Mouse (Mus musculus): ENCODE measurements around the gene Dnajb4. TPM values are rescaled to one million over a fixed set of nuclear protein-coding genes. Genes with fewer than 3 reads are reported as not detected.

The Dnajb4 gene
- total RNA-seq (2014; fragmentation: Nextera tagmentation), result 17.9 and 19.5 TPM in 2 replicates
- 46.1 and 46.7 TPM in 2 replicates for total RNA-seq (2017)

- peak; percentile 77 for ATAC-seq (replicated peaks; ENCODE audit: poor library complexity, severe bottlenecking)
Measured at GRCm38 (mm10) chr3:152209967-152210634, at the start of gene Dnajb4, which contains the start of gene Fubp1. Gene Dnajb4, minus strand, starts transcription at chr3:152210302. Gene Fubp1, plus strand, starts transcription at chr3:152210422.

GRCm38 (mm10) chr3:152259409-152259808 is 49.3 kb upstream of the Dnajb4 start:
- peak; percentile 80 for ATAC-seq (replicated peaks; ENCODE audit: poor library complexity, severe bottlenecking)

- no peak for ATAC-seq (replicated peaks; ENCODE audit: poor library complexity, severe bottlenecking)
Measured at GRCm38 (mm10) chr3:152257528-152257927, 47.4 kb upstream of the Dnajb4 start.

GRCm38 (mm10) chr3:152250487-152250886 is 40.4 kb upstream of the Dnajb4 start:
- ATAC-seq (replicated peaks; ENCODE audit: poor library complexity, severe bottlenecking), result no peak

DNA sequence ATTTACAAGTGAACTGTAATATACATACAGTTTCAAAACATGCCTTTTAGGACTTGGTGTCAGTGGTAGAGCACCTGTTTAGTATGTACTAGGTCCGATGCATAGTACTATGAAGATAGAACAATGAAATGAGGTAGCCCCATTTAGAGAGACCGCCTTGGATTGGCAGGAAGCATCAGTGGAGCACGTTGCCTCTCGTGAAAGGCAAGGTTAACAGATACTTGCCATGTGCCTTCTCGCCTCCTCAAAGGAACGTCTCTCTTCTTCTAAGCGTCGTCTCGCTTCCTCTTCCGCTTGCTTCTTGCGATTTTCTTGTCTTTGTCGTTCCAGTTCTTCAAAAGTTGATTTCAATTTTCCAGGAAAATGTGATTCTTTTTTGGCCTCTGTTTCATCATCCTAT is 37.6 kb upstream of the Dnajb4 start:
- ATAC-seq (replicated peaks; ENCODE audit: poor library complexity, severe bottlenecking), result no peak

DNA sequence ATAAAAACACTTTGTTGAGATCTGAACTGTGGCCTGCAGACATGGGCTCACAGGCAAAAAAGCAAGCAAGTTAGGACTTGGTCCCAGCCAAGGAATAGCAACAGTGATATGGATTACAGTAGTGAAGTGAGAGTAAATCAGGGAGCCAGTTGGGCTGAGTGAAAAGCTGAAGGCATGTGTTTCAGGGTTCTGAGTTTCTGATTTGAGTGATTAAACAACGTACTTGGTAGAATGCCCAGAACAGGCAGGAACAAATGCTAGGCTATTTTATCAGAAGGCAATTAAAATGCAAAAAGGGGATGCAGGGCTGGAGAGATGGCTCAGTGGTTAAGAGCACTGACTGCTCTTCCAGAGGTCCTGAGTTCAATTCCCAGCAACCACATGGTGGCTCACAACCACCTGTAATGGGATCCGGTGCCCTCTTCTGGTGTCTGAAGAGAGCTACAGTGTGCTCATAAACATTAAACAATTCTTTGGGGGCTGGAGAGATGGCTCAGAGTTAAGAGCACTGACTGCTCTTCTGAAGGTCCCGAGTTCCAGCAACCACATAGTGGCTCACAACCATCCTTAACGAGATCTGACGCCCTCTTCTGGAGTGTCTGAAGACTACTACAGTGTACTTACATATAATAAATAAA is 35.3 kb upstream of the Dnajb4 start:
- no peak for ATAC-seq (replicated peaks; ENCODE audit: poor library complexity, severe bottlenecking)

DNA sequence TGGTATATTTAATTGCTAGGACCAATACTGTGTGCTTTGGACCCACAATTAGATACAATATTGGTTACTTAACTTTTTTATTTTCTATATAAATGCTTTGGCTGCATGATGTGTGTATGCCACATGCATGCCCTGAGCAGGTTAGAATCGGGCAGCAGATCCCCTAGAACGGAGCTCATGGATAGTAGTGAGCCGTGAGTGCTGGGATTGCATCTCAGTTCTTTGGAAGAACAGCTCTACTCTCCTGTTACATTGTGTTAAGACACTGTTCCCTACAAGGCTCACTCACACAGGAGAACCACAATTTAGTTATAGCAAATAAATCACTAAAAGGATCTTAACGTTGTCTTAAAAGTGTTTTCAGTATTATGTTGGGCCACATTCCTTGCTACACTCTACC is 33.2 kb upstream of the Dnajb4 start:
- ATAC-seq (replicated peaks; ENCODE audit: poor library complexity, severe bottlenecking), result no peak

DNA sequence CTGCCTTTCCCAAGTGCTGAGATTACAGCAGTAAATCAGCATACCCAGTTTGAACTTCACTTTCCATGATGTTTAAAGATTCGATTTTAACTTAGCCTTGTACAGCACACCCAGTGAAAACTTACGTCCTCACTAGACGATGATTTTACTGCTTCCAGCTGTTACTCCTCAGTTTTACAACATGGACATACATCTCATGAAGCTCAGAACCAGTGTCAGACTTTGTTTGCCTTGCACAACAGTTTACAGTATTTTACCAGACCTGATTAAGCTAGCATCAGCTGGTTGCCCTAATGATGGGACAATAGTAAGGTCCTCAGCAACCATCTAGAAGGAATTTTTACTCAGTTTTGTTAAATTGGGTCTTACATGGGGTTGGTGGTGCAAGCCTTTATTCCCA is 31.0 kb upstream of the Dnajb4 start:
- ATAC-seq (replicated peaks; ENCODE audit: poor library complexity, severe bottlenecking), result no peak

DNA sequence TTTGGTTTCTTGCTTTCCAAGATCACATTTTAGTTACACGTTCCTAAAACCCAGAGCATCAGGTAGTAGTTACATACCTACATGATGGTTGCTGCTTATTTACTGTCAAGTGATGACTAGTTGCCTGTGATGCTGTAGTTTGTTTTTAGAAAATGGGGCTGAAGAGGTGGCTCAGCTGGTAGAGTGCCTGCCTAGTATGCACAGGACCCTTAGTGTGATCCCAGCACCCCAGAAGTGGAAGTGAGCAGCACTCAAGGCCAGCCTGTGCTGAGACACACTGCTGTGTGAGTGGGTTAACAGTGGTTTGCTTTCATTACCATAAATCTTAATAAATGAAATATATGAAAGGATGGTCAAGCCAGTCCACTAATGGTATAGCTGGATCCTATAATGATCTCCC is 29.5 kb upstream of the Dnajb4 start:
- no peak for ATAC-seq (replicated peaks; ENCODE audit: poor library complexity, severe bottlenecking)

DNA sequence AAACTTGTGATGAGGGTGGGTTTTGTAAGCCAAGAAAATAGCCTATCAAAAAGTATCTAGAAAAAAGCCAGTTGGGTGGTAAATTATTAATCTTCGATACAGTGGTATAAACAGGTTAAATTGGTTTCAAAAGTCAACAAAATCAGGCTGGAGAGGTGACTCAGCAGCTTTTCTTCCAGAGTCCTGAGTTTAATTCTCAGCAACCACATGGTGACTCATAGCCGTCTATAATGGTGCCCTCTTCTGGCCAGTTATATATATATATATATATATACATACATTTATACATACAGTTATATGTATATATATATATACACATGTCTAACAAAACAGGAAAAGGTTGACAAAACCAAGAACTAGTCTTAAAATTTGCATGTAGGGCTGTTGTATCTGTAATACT is 28.7 kb upstream of the Dnajb4 start:
- peak; percentile 54 for ATAC-seq (replicated peaks; ENCODE audit: poor library complexity, severe bottlenecking)

- no peak for ATAC-seq (replicated peaks; ENCODE audit: poor library complexity, severe bottlenecking)
Measured at GRCm38 (mm10) chr3:152235805-152236204, 25.7 kb upstream of the Dnajb4 start.

- ATAC-seq (replicated peaks; ENCODE audit: poor library complexity, severe bottlenecking), result no peak
Measured at GRCm38 (mm10) chr3:152235238-152235637, 25.1 kb upstream of the Dnajb4 start.

DNA sequence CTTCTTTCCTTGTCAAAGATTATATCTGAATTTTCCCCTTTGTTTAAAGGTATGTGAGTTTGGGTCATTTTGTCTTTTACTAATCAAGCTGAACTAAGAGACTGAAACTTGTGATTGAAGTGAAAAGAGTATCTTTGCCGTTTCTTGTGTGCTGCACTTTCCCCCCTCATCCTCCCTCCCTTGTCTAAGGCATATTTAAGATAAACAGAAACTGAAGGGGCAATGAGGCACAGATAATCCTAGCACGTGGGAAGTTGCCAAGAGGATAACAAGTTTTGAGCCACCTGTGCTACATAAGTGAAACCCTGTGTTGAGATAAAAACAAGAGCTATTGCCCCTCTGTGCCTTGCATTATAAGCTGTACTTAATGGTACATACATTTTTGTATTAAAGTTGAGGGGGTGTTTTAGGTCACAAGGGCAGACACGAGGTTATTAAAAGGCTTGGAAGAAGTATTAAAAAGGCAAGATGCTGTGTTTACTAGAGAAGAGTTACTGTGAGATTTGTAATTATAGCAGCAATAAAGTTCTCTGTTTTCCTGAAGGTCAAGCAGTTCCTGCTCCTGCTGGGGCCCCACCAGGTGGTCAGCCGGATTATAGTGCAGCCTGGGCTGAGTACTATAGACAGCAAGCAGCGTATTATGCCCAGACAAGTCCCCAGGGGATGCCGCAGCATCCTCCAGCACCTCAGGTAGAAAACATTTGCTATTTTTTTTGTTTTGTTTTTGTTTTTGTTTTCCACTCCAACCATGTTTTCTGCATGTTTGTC is 21.4 kb upstream of the Dnajb4 start:
- ATAC-seq (replicated peaks; ENCODE audit: poor library complexity, severe bottlenecking), result no peak

GRCm38 (mm10) chr3:152229271-152229670 is 19.2 kb upstream of the Dnajb4 start:
- no peak for ATAC-seq (replicated peaks; ENCODE audit: poor library complexity, severe bottlenecking)

DNA sequence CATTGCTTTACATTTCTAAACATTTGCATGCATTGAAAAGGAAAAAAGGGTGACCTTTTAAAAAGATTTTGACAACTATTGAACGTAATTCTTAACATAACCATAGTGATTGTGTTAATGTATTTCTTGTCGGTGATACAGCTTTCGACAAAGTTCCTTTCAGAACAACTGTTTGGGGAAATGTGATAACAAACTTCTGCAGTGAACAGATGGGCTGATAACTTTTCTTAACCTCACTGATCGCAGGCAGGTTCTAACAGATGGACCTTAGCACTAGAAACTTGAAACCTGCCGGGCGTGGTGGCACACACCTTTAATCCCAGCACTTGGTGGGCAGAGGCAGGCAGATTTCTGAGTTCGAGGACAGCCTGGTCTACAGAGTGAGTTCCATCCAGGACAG is 18.7 kb upstream of the Dnajb4 start:
- no peak for ATAC-seq (replicated peaks; ENCODE audit: poor library complexity, severe bottlenecking)

GRCm38 (mm10) chr3:152225906-152226305 is 15.8 kb upstream of the Dnajb4 start:
- ATAC-seq (replicated peaks; ENCODE audit: poor library complexity, severe bottlenecking), result no peak

GRCm38 (mm10) chr3:152224918-152225317 is 14.8 kb upstream of the Dnajb4 start:
- ATAC-seq (replicated peaks; ENCODE audit: poor library complexity, severe bottlenecking), result no peak

- no peak for ATAC-seq (replicated peaks; ENCODE audit: poor library complexity, severe bottlenecking)
Measured at GRCm38 (mm10) chr3:152213416-152213815, 3.3 kb upstream of the Dnajb4 start.

GRCm38 (mm10) chr3:152211731-152212279 is 1.7 kb upstream of the Dnajb4 start:
- ATAC-seq (replicated peaks; ENCODE audit: poor library complexity, severe bottlenecking), result no peak

- ATAC-seq (replicated peaks; ENCODE audit: poor library complexity, severe bottlenecking), result peak; percentile 20
Measured at GRCm38 (mm10) chr3:152210728-152211391, 758 bp upstream of the Dnajb4 start.

Measured in granulocyte monocyte progenitor cell, adult 5-6 weeks (primary cell).